Mouse (Mus musculus): Measurements from ENCODE around the gene Olfr397. TPM values are rescaled to one million over a fixed set of nuclear protein-coding genes. Genes with fewer than 3 reads are reported as not detected.

The Olfr397 gene
- total and polyA plus RNA-seq, 3 experiments = not detected

GRCm38 (mm10) chr11:73990307-73990706, 29.7 kb downstream of the Olfr397 start, which contains the start of gene Olfr398:
TSS of gene Olfr398 (minus strand) at chr11:73990407.
- no peak within 1 kb of the TSS for H3K27ac ChIP-seq (ENCODE audit: control insufficient read depth, low read depth, low read length)
- no peak for DNase-seq (ENCODE audit: low read depth, low spot score)
- H3K36me3 ChIP-seq (ENCODE audit: control insufficient read depth in 1 of 2, insufficient read depth in 2 of 2, low read length in 2 of 2) = no peaks in the 10 kb centered on the region
- no peak within 1 kb of the TSS for H3K4me3 ChIP-seq (ENCODE audit: control insufficient read depth in 1 of 2, insufficient read depth in 1 of 2, low read depth in 2 of 2, low read length in 2 of 2)
- no peak within 1 kb of the TSS for H3K9ac ChIP-seq (ENCODE audit: control insufficient read depth, low read depth, low read length, poor library complexity, severe bottlenecking)
- H3K27me3 ChIP-seq (ENCODE audit: control insufficient read depth in 1 of 2, insufficient read depth in 2 of 2, low read length in 2 of 2) = no peaks in the 10 kb centered on the region
- no peaks in the 10 kb centered on the region for H3K9me3 ChIP-seq (replicated peaks; ENCODE audit: insufficient read depth, low read length)
- H3K4me1 ChIP-seq (ENCODE audit: control insufficient read depth in 1 of 2, insufficient read depth in 2 of 2, low read length in 2 of 2) = no peaks in the 10 kb centered on the region
- H3K79me2 ChIP-seq (ENCODE audit: control insufficient read depth, insufficient read depth, low read length, poor library complexity) = no peaks in the 10 kb centered on the region
- TF ChIP-seq ZMIZ1 (IDR thresholded peaks at IDR 0.05; ENCODE audit: low read depth, low read length) (no peak), ELF1 (IDR thresholded peaks at IDR 0.05; ENCODE audit: low read depth, low read length) (no peak), RAD21 (IDR thresholded peaks at IDR 0.05; ENCODE audit: low read depth, low read length) (no peak), HCFC1 (IDR thresholded peaks at IDR 0.05; ENCODE audit: low read depth, low read length) (no peak), GATA1 (IDR thresholded peaks at IDR 0.05; ENCODE audit: low read depth, low read length) (no peak), JUND (IDR thresholded peaks at IDR 0.05; ENCODE audit: low read depth, low read length) (no peak), NRF1 (IDR thresholded peaks at IDR 0.05; ENCODE audit: insufficient read depth, low read depth, low read length, poor library complexity, severe bottlenecking) (no peak), ZC3H11A (IDR thresholded peaks at IDR 0.05; ENCODE audit: low read depth, low read length) (no peak), TCF12 (IDR thresholded peaks at IDR 0.05; ENCODE audit: low read depth, low read length) (no peak), UBTF (IDR thresholded peaks at IDR 0.05; ENCODE audit: borderline replicate concordance, insufficient read depth, low read depth, low read length) (no peak), MEF2A (IDR thresholded peaks at IDR 0.05; ENCODE audit: extremely low read depth, insufficient replicate concordance, low read depth, low read length, poor library complexity, severe bottlenecking) (no peak), TAL1 (IDR thresholded peaks at IDR 0.05; ENCODE audit: low read length) (no peak), MXI1 (IDR thresholded peaks at IDR 0.05; ENCODE audit: low read depth, low read length) (no peak), EP300 (IDR thresholded peaks at IDR 0.05; ENCODE audit: low read depth in 1 of 2, low read length in 2 of 2) (no peak), SIN3A (IDR thresholded peaks at IDR 0.05; ENCODE audit: low read length) (no peak), ZNF384 (IDR thresholded peaks at IDR 0.05; ENCODE audit: low read depth, low read length) (no peak)

GRCm38 (mm10) chr11:73993115-73993514, 32.5 kb downstream of the Olfr397 start:
- H3K27me3 ChIP-seq (ENCODE audit: control insufficient read depth in 1 of 2, insufficient read depth in 2 of 2, low read length in 2 of 2) = no peaks in the 10 kb centered on the region
- no peak overlapping the region for H3K9ac ChIP-seq (ENCODE audit: control insufficient read depth, low read depth, low read length, poor library complexity, severe bottlenecking)
- no peak overlapping the region for H3K27ac ChIP-seq (ENCODE audit: control insufficient read depth, low read depth, low read length)
- no peaks in the 10 kb centered on the region for H3K36me3 ChIP-seq (ENCODE audit: control insufficient read depth in 1 of 2, insufficient read depth in 2 of 2, low read length in 2 of 2)
- H3K79me2 ChIP-seq (ENCODE audit: control insufficient read depth, insufficient read depth, low read length, poor library complexity) = no peaks in the 10 kb centered on the region
- no peaks in the 10 kb centered on the region for H3K4me1 ChIP-seq (ENCODE audit: control insufficient read depth in 1 of 2, insufficient read depth in 2 of 2, low read length in 2 of 2)
- no peak overlapping the region for H3K4me3 ChIP-seq (ENCODE audit: control insufficient read depth in 1 of 2, insufficient read depth in 1 of 2, low read depth in 2 of 2, low read length in 2 of 2)
- DNase-seq (ENCODE audit: low read depth, low spot score) = peak; percentile 40
- H3K9me3 ChIP-seq (replicated peaks; ENCODE audit: insufficient read depth, low read length) = no peaks in the 10 kb centered on the region
- no peak for TF ChIP-seq NRF1 (IDR thresholded peaks at IDR 0.05; ENCODE audit: insufficient read depth, low read depth, low read length, poor library complexity, severe bottlenecking)
- TF ChIP-seq MXI1 (IDR thresholded peaks at IDR 0.05; ENCODE audit: low read depth, low read length) = no peak
- no peak for TF ChIP-seq MYC (IDR thresholded peaks at IDR 0.05; ENCODE audit: low read depth, low read length)
- TF ChIP-seq CTCF (IDR thresholded peaks at IDR 0.05 in 2 of 3, conservative IDR thresholded peaks at IDR 0.05 in 1 of 3; ENCODE audit: control insufficient read depth in 1 of 3, insufficient read depth in 1 of 3, low read depth in 2 of 3, low read length in 3 of 3, poor library complexity in 1 of 3, severe bottlenecking in 1 of 3) = peak in 1 of 3 experiments; percentile 46; a peak in 2 of 6 replicates
- no peak for TF ChIP-seq POLR2AphosphoS2 (IDR thresholded peaks at IDR 0.05; ENCODE audit: low read length)
- TF ChIP-seq BHLHE40 (IDR thresholded peaks at IDR 0.05; ENCODE audit: borderline replicate concordance, low read depth, low read length) = no peak
- TF ChIP-seq SIN3A (IDR thresholded peaks at IDR 0.05; ENCODE audit: low read length) = no peak
- TF ChIP-seq GABPA (IDR thresholded peaks at IDR 0.05; ENCODE audit: low read depth, low read length) = no peak
- TF ChIP-seq CHD1 (IDR thresholded peaks at IDR 0.05; ENCODE audit: low read depth, low read length) = no peak
- TF ChIP-seq TBP (IDR thresholded peaks at IDR 0.05; ENCODE audit: low read depth, low read length) = no peak
- no peak for TF ChIP-seq JUND (IDR thresholded peaks at IDR 0.05; ENCODE audit: low read depth, low read length)
- peak; percentile 22; the same call in 1 of the 2 replicates for TF ChIP-seq ZC3H11A (IDR thresholded peaks at IDR 0.05; ENCODE audit: low read depth, low read length)
- TF ChIP-seq RCOR1 (IDR thresholded peaks at IDR 0.05; ENCODE audit: low read depth, low read length) = no peak
- no peak for TF ChIP-seq MEF2A (IDR thresholded peaks at IDR 0.05; ENCODE audit: extremely low read depth, insufficient replicate concordance, low read depth, low read length, poor library complexity, severe bottlenecking)
- peak; percentile 55 for TF ChIP-seq RAD21 (IDR thresholded peaks at IDR 0.05; ENCODE audit: low read depth, low read length)
- no peak for TF ChIP-seq ZMIZ1 (IDR thresholded peaks at IDR 0.05; ENCODE audit: low read depth, low read length)
- TF ChIP-seq MAZ (IDR thresholded peaks at IDR 0.05; ENCODE audit: low read depth, low read length) = no peak
- TF ChIP-seq EP300 (IDR thresholded peaks at IDR 0.05; ENCODE audit: low read depth in 1 of 2, low read length in 2 of 2) = no peak
- no peak for TF ChIP-seq CHD2 (IDR thresholded peaks at IDR 0.05; ENCODE audit: low read length)
- TF ChIP-seq SMC3 (IDR thresholded peaks at IDR 0.05; ENCODE audit: low read depth, low read length) = peak; percentile 52
- TF ChIP-seq MAFK (IDR thresholded peaks at IDR 0.05; ENCODE audit: borderline replicate concordance, low read depth, low read length) = no peak
- no peak for TF ChIP-seq POLR2A (IDR thresholded peaks at IDR 0.05; ENCODE audit: control insufficient read depth in 1 of 2, insufficient read depth in 1 of 2, low read depth in 1 of 2, low read length in 2 of 2, poor library complexity in 1 of 2)
